Mouse (Mus musculus): ENCODE measurements around the gene Zmynd8.

The Zmynd8 gene

GRCm38 (mm10) chr2:165878907-165879361 lies 19.9 kb downstream of the Zmynd8 start:
- peak in 1 of 2 experiments; percentile 62 for DNase-seq

DNA sequence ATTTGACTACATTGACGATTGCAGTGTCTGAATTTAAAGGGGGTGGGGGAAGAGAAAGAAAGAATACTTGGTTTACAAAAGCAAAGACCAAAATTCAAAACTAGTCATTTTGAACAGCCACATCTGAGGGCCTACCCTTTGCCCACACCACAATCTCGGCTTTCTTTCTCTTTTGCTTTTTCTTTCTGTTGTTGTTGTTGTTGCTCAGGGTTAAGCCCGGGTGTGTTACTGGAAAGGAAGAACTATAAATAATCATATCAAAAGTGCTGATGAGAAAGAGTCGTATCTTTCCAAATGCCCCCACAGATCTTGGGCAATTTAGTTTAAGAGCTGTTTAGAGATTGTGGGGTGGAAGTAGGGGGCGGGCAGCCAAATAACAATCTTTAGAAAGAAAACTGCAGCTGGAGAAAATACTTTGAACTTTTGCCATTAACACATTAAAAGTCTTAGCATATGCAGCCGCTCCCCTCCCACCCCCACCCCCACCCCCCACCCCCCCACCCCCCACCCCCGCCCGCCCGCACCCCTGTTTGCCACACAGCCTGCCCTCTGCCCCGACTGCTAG lies 20.7 kb downstream of the Zmynd8 start:
- no peak for DNase-seq

GRCm38 (mm10) chr2:165877180-165877579 lies 21.6 kb downstream of the Zmynd8 start:
- DNase-seq = no peak

GRCm38 (mm10) chr2:165876201-165876918 lies 22.5 kb downstream of the Zmynd8 start:
- DNase-seq = no peak

GRCm38 (mm10) chr2:165875406-165875955 lies 23.3 kb downstream of the Zmynd8 start:
- no peak for DNase-seq

- peak; percentile 73 to 81 for DNase-seq
These were observed 24.1 kb downstream of the Zmynd8 start for GRCm38 (mm10) chr2:165874461-165875339.

DNA sequence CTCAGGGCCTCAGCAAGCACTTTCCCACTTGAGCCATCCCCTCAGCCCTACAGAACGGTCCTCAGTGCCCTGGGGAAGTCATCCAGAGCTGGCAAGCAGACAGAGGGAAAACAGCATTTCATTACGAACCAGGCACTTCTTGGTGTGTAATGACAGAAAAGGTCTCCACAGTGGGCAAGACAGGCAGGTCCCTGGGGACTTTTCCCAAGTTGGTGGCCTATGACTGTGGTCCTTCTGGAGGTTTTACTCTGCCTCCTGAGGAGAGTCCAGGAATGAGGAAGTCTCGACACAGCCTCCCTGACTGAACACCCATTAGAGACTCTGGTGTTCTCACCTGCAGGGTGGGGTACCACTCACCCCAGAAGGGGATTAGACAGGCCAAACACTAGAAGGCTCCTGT lies 25.0 kb downstream of the Zmynd8 start:
- DNase-seq = no peak

GRCm38 (mm10) chr2:165873196-165873595 lies 25.6 kb downstream of the Zmynd8 start:
- no peak for DNase-seq

DNA sequence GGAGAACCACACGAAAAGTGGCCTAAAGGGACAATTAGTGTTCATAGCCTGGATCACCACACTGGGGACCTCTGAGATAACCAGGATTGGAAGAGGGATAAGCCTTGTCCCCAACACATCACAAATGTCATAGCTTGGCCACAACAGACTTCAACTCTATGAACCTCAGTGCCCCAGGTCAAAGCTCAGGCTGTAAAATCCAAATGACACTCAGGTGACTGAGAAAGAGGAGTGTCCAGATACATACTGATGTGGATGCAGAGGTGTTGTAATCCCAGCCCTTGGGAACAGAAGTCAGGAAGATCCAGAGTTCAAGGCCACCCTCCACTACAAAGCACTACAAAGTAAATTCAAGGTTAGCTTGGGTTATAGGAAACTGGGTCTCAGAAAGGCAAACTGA lies 29.6 kb downstream of the Zmynd8 start:
- no peak for DNase-seq

DNA sequence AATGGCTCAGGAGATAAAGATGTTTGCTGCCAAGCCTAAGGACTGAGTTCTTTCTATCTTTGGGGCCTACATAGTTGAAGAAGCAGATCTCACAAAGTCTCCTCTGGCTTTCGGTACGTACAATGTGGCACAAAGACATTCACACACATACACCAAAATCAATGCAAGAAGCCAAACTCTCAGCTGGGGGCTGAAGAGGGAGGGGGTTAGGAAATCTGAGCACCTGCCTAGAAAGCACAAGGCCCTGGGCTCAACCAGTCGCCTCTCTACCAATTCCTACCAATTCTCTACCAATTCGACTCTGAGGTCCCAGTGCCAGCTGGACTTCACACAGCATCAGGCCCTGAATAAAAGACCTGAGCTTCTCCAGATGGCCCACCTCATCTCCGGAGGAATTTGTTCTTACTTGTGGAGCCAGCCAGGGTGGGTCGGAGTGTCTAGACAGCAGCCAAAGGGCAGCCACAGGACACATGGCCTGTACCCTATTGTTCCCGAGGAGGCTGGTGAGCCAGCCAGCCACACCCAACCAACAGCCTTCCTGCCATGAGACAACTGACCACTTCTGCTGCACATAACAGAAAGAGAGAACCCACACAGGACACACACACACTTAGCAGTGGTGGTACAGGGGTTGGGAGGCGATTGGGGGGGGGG lies 30.2 kb downstream of the Zmynd8 start:
- peak in 1 of 2 experiments; percentile 49 for DNase-seq

- DNase-seq = peak in 1 of 2 experiments; percentile 25
These were observed 31.3 kb downstream of the Zmynd8 start for GRCm38 (mm10) chr2:165867549-165867948.

DNA sequence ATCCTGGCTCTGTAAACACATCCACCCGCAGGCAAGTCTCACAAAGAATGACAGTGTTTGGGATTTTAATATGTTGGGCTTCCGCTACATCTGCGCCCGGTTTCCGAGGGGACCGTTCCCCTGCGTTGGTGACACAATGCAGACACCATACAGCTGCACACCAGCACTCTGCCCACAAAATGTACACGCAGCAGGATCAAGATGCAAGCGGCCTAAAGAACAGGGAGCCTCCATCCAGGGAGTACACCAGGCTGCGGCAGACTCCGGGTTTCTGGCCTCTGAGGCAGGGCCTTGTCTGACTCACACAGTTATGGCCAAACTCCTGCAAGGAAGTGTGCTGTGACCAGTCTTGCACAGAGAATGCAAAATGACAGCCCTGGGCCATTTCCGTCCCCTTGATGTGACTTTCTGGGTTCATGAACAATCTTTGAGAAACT lies 31.8 kb downstream of the Zmynd8 start:
- DNase-seq = peak; percentile 66 to 76

- DNase-seq = peak in 1 of 2 experiments; percentile 53
These were observed 32.4 kb downstream of the Zmynd8 start for GRCm38 (mm10) chr2:165866412-165866811.

DNA sequence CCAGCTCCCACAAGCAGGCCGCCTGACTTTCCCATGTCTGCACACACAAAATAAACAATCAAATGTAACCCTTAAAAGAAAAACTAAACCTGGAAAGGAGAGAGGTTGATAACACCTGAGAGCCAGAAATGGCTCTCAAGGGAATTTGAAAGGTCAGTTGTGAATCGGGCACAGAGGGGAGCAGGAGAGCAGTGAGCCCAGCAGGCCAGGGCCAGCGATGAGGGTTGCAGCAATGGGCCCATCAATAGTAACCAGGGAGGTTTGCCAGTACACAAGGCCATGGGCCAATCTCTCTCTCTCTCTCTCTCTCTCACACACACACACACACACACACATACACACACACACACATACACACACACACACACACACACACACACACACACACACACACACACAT lies 34.0 kb downstream of the Zmynd8 start:
- DNase-seq = no peak

DNA sequence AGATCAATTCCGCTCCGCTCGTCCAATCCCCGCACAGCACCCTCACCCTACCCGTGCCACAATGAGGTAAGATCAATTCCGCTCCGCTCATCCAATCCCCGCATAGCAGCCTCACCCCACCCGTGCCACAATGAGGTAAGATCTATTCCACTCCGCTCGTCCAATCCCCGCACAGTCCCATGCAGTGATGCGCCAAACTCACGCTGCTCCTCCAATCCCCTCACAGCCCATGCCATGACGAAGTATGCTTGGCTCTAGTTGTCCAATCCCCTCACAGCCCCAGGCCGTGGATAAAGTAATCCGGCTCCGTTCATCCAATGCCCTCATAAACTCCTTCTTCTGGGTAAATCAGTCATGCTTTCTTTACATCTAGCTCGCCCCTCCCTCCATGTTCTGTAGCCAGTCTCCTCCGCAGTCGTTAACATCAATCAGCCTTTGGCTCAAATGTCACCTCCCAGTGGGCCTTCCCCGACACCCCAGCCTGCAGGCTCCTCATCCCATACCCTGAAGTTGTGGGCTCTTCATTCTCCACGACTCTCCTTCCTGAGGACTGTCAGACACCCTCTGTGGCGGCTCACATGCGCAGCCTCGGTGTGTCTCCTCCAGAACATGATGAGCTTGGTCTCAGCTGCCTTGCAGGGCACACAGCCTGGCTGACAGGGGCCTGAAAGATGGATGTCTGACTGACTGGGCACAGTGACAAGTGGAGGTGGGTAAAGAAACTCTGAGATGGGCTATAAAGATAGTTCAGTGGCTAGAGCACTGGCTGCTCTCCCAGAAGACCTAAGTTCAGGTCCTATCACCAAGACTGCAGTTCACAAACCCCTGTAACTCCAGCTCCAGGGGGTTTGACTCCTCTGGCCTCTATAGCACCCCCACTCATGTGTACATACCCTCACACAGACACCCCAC lies 36.9 kb downstream of the Zmynd8 start:
- peak in 1 of 2 experiments; percentile 28 for DNase-seq

- no peak for DNase-seq
These were observed 37.7 kb downstream of the Zmynd8 start for GRCm38 (mm10) chr2:165860962-165861682.

GRCm38 (mm10) chr2:165860447-165860846 lies 38.4 kb downstream of the Zmynd8 start:
- no peak for DNase-seq

GRCm38 (mm10) chr2:165858453-165859384 lies 40.1 kb downstream of the Zmynd8 start:
- DNase-seq = peak in 1 of 2 experiments; percentile 60

- DNase-seq = peak; percentile 65 to 68
These were observed 40.9 kb downstream of the Zmynd8 start for GRCm38 (mm10) chr2:165857841-165858426.

Measured in cerebellum, postnatal 14 days (tissue).